Mouse (Mus musculus) cortical plate, adult 2 months (tissue): ENCODE results near the gene Thbs4.

Source experiments
- CTCF ChIP-seq: fragments of 200-500 bp; IDR thresholded peaks from 2 replicates; pipeline ENCODE4 v1.5.1; 2011; ENCODE audit warnings: mild to moderate bottlenecking, control low read depth, low read length; ENCODE audit not compliant: insufficient read depth; ENCODE audit errors: extremely low read depth
- POLR2A ChIP-seq: fragments of 200-500 bp; IDR thresholded peaks from 2 replicates; pipeline ENCODE4 v1.6.1; 2011; ENCODE audit warnings: mild to moderate bottlenecking, low read length, control low read depth; ENCODE audit not compliant: insufficient read depth; ENCODE audit errors: extremely low read depth

DNA sequence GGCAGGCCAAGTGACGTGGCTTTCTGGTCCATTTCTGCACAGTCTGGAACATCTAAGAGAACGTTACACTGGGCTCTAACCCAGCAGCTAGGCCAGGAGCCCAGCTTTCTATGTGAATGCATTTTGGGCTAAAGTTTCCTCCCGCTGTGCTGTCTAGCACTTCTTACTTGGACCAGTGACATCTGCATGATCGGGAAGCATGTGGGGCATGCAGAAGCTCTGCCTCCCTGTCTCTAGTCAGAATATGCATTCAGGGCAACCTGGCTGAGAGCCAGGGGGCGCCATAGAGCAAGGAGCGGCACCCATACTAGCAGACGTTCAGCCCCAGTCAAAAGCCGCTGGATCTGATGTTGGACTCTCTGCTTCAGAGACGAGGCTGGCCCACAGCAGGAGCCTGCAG lies 61.4 kb downstream of the Thbs4 start:
- TF ChIP-seq CTCF (peak; percentile 28; the same call in 1 of the 2 replicates), POLR2A (no peak)
